Mouse (Mus musculus) erythroid progenitor cell, adult 5-6 weeks (primary cell): ENCODE data around the gene Gls2. TPM values are rescaled to one million over a fixed set of nuclear protein-coding genes. Genes with fewer than 3 reads are reported as not detected.

Source experiments
- total RNA-seq, 2 experiments: library from RNA; stranded (forward) in 1 of 2; stranded (reverse) in 1 of 2; fragments of 150-400 nt in 1 of 2; fragments of 186-747, 209-891 nt in 1 of 2; gene quantifications; 2 replicates each; pipeline versions ENCODE4 v1.2.3 to v1.2.4; 2015 to 2017; ENCODE audit warnings: low replicate concordance in 2 of 2

The Gls2 gene
- total RNA-seq, 2 experiments from 2014 or later, result 12.6 TPM; not detected in 1

Other genes with a start within 250 kb of the Gls2 start
- gene Hsd17b6, start 186.8 kb upstream of the Gls2 start, total RNA-seq (2015; ENCODE audit: low replicate concordance), result not detected in 2 replicates
- not detected in 2 replicates for gene Hsd17b6, start 186.8 kb upstream of the Gls2 start, total RNA-seq (2017; ENCODE audit: low replicate concordance)
- gene Prim1, start 179.3 kb upstream of the Gls2 start, total RNA-seq (2015; ENCODE audit: low replicate concordance), result 144 and 177 TPM in 2 replicates
- gene Prim1, start 179.3 kb upstream of the Gls2 start, total RNA-seq (2017; ENCODE audit: low replicate concordance), result 110 and 170 TPM in 2 replicates
- 228 and 341 TPM in 2 replicates for gene Naca, start 158.9 kb upstream of the Gls2 start, total RNA-seq (2015; ENCODE audit: low replicate concordance)
- 391 and 449 TPM in 2 replicates for gene Naca, start 158.9 kb upstream of the Gls2 start, total RNA-seq (2017; ENCODE audit: low replicate concordance)
- gene Ptges3, start 135.5 kb upstream of the Gls2 start, total RNA-seq (2015; ENCODE audit: low replicate concordance), result 84.0 and 85.9 TPM in 2 replicates
- gene Ptges3, start 135.5 kb upstream of the Gls2 start, total RNA-seq (2017; ENCODE audit: low replicate concordance), result 87.1 and 111 TPM in 2 replicates
- gene Atp5b, start 111.2 kb upstream of the Gls2 start, total RNA-seq (2015; ENCODE audit: low replicate concordance), result 755 and 881 TPM in 2 replicates
- gene Atp5b, start 111.2 kb upstream of the Gls2 start, total RNA-seq (2017; ENCODE audit: low replicate concordance), result 598 and 1,019 TPM in 2 replicates
- gene Baz2a, start 102.9 kb upstream of the Gls2 start, total RNA-seq (2015; ENCODE audit: low replicate concordance), result 89.4 and 109 TPM in 2 replicates
- 87.9 and 88.6 TPM in 2 replicates for gene Baz2a, start 102.9 kb upstream of the Gls2 start, total RNA-seq (2017; ENCODE audit: low replicate concordance)
- 1.8 and 5.4 TPM in 2 replicates for gene Rbms2, start 14.2 kb upstream of the Gls2 start, total RNA-seq (2015; ENCODE audit: low replicate concordance)
- 7.0 and 7.1 TPM in 2 replicates for gene Rbms2, start 14.2 kb upstream of the Gls2 start, total RNA-seq (2017; ENCODE audit: low replicate concordance)
- gene Spryd4, start 17.4 kb downstream of the Gls2 start, total RNA-seq (2015; ENCODE audit: low replicate concordance), result 2.1 and 3.6 TPM in 2 replicates
- gene Spryd4, start 17.4 kb downstream of the Gls2 start, total RNA-seq (2017; ENCODE audit: low replicate concordance), result 1.2 and 3.1 TPM in 2 replicates
- gene Mip, start 31.4 kb downstream of the Gls2 start, total RNA-seq (2015; ENCODE audit: low replicate concordance), result not detected in 2 replicates
- gene Mip, start 31.4 kb downstream of the Gls2 start, total RNA-seq (2017; ENCODE audit: low replicate concordance), result not detected in 2 replicates
- gene Timeless, start 37.6 kb downstream of the Gls2 start, total RNA-seq (2015; ENCODE audit: low replicate concordance), result 32.1 and 41.1 TPM in 2 replicates
- gene Timeless, start 37.6 kb downstream of the Gls2 start, total RNA-seq (2017; ENCODE audit: low replicate concordance), result 43.4 and 53.9 TPM in 2 replicates
- 2.9 and 4.7 TPM in 2 replicates for gene Apon, start 59.6 kb downstream of the Gls2 start, total RNA-seq (2015; ENCODE audit: low replicate concordance)
- 1.7 TPM in 1 of 2 replicates, not detected in the other for gene Apon, start 59.6 kb downstream of the Gls2 start, total RNA-seq (2017; ENCODE audit: low replicate concordance)
- gene Apof, start 74.2 kb downstream of the Gls2 start, total RNA-seq (2015; ENCODE audit: low replicate concordance), result not detected in 2 replicates
- gene Apof, start 74.2 kb downstream of the Gls2 start, total RNA-seq (2017; ENCODE audit: low replicate concordance), result not detected in 2 replicates
- gene Stat2, start 76.1 kb downstream of the Gls2 start, total RNA-seq (2015; ENCODE audit: low replicate concordance), result 35.6 and 37.5 TPM in 2 replicates
- 30.0 and 40.0 TPM in 2 replicates for gene Stat2, start 76.1 kb downstream of the Gls2 start, total RNA-seq (2017; ENCODE audit: low replicate concordance)
- gene Il23a, start 104.3 kb downstream of the Gls2 start, total RNA-seq (2015; ENCODE audit: low replicate concordance), result not detected in 2 replicates
- gene Il23a, start 104.3 kb downstream of the Gls2 start, total RNA-seq (2017; ENCODE audit: low replicate concordance), result 0.39 TPM in 1 of 2 replicates, not detected in the other
- 34.8 and 42.9 TPM in 2 replicates for gene Pan2, start 108.9 kb downstream of the Gls2 start, total RNA-seq (2015; ENCODE audit: low replicate concordance)
- gene Pan2, start 108.9 kb downstream of the Gls2 start, total RNA-seq (2017; ENCODE audit: low replicate concordance), result 27.0 and 27.5 TPM in 2 replicates
- 40.7 and 44.4 TPM in 2 replicates for gene Cnpy2, start 128.0 kb downstream of the Gls2 start, total RNA-seq (2015; ENCODE audit: low replicate concordance)
- 29.4 and 38.9 TPM in 2 replicates for gene Cnpy2, start 128.0 kb downstream of the Gls2 start, total RNA-seq (2017; ENCODE audit: low replicate concordance)
- 92.3 and 106 TPM in 2 replicates for gene Cs, start 143.3 kb downstream of the Gls2 start, total RNA-seq (2015; ENCODE audit: low replicate concordance)
- gene Cs, start 143.3 kb downstream of the Gls2 start, total RNA-seq (2017; ENCODE audit: low replicate concordance), result 58.9 and 60.6 TPM in 2 replicates
- gene Coq10a, start 174.5 kb downstream of the Gls2 start, total RNA-seq (2015; ENCODE audit: low replicate concordance), result 1.1 and 14.3 TPM in 2 replicates
- gene Coq10a, start 174.5 kb downstream of the Gls2 start, total RNA-seq (2017; ENCODE audit: low replicate concordance), result 2.3 and 3.3 TPM in 2 replicates
- gene Ankrd52, start 182.7 kb downstream of the Gls2 start, total RNA-seq (2015; ENCODE audit: low replicate concordance), result 11.9 and 20.5 TPM in 2 replicates
- gene Ankrd52, start 182.7 kb downstream of the Gls2 start, total RNA-seq (2017; ENCODE audit: low replicate concordance), result 4.4 and 10.2 TPM in 2 replicates
- not detected in 2 replicates for gene Slc39a5, start 206.8 kb downstream of the Gls2 start, total RNA-seq (2015; ENCODE audit: low replicate concordance)
- not detected in 2 replicates for gene Slc39a5, start 206.8 kb downstream of the Gls2 start, total RNA-seq (2017; ENCODE audit: low replicate concordance)
- 28.5 TPM in 2 replicates for gene Nabp2, start 217.0 kb downstream of the Gls2 start, total RNA-seq (2015; ENCODE audit: low replicate concordance)
- gene Nabp2, start 217.0 kb downstream of the Gls2 start, total RNA-seq (2017; ENCODE audit: low replicate concordance), result 13.1 and 15.5 TPM in 2 replicates
- gene Rnf41, start 217.2 kb downstream of the Gls2 start, total RNA-seq (2015; ENCODE audit: low replicate concordance), result 3.4 and 11.5 TPM in 2 replicates
- 4.0 and 4.4 TPM in 2 replicates for gene Rnf41, start 217.2 kb downstream of the Gls2 start, total RNA-seq (2017; ENCODE audit: low replicate concordance)